Mouse (Mus musculus) olfactory bulb, adult 2 months (tissue): ENCODE measurements around the gene Zbtb9. TPM values are rescaled to one million over a fixed set of nuclear protein-coding genes. Genes with fewer than 3 reads are reported as not detected.
"Not testable (repeated sequence)": the region's sequence is repeated elsewhere in the genome, so short reads cannot be mapped to it uniquely, and the experiment has no call there.

Source experiments
- H3K27ac ChIP-seq: fragments of 200-500 bp; 2 replicates; pipeline ENCODE4 v1.5.1; 2012; ENCODE audit warnings: low read depth, low read length; ENCODE audit not compliant: insufficient read depth
- H3K4me1 ChIP-seq: fragments of 200-500 bp; 2 replicates; pipeline ENCODE4 v1.6.1; 2012; ENCODE audit warnings: low read length; ENCODE audit not compliant: control insufficient read depth, insufficient read depth
- H3K4me3 ChIP-seq: fragments of 200-500 bp; 2 replicates; pipeline ENCODE4 v1.5.1; 2012; ENCODE audit warnings: mild to moderate bottlenecking, low read depth, low read length, moderate library complexity; ENCODE audit not compliant: insufficient read depth
- CTCF ChIP-seq: fragments of 200-500 bp; IDR thresholded peaks from 2 replicates; pipeline ENCODE4 v1.5.1; 2012; ENCODE audit warnings: low read depth, mild to moderate bottlenecking, low read length, moderate library complexity; ENCODE audit not compliant: insufficient read depth
- POLR2A ChIP-seq: fragments of 200-500 bp; IDR thresholded peaks from 2 replicates; pipeline ENCODE4 v1.6.1; 2012; ENCODE audit warnings: mild to moderate bottlenecking, low read depth, low read length, moderate library complexity; ENCODE audit not compliant: insufficient read depth
- WGBS: fragments of 180-500 bp; shearing (Covaris S2); methylation state at CpG from one replicate; pipeline ENCODE4 v1.1.7; 2018; 5-methylcytosine and 5-hydroxymethylcytosine counted together
- polyA plus RNA-seq: library from polyadenylated mRNA; stranded (reverse); fragments of >200 nt; gene quantifications from 2 replicates; pipeline ENCODE4 v1.2.4, GENCODE M21; 2012; ENCODE audit warnings: low replicate concordance; ENCODE audit not compliant: missing spikeins, insufficient read depth, insufficient read length

Zbtb9 gene
- polyA plus RNA-seq = 109 TPM in 1 of 2 replicates, not detected in the other

DNA sequence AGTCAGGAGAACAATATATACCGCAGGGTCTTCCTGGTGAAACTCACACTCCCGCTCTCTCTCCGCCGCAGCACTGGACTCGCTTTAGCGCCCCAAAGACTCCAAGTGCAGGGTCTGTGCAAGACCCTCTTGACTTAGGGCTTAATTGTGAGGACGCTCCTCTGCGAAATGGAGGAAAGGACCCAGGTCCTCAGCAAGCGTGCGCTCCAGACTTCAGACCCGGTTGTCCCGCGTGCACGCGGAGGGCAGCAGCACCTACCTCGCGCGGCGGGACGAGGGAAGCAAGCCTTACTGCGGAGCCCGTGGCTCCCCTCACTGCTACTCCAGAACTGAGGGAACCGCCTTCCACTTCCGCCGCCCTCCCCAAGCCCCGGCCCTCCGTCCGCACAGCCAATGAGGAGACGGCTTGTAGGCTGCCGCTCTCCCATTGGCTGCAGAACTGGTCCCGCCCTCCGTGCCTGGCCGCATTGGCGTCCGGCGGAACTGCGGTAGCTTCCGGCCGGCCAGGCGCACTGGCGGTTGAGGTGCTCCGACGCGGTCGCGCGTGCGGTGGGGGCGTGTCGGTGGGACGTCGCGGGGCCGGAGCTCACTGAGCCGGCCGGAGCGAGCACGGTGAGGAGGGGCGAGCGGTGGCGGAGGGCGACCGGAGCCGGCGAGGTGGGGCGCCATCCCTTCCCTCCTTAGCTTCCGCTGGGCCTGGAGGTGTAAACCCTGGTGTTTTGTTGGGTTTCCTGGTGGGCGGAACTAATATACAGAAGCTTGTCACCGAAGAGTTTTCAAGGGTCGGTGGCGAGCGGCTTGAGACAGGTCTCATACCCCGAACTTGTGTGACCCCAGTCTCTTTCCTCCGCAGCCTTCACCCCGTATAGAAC is at the start of gene Zbtb9:
Zbtb9 (plus strand) TSS at position 465 of the 872 bp plus-strand sequence.
- no peak for TF ChIP-seq CTCF
- peak; percentile 97 for TF ChIP-seq POLR2A
- H3K4me1 ChIP-seq = peaks cover 38% of the 10 kb centered on the region
- H3K27ac ChIP-seq = peak within 1 kb of the TSS; percentile 53
- H3K4me3 ChIP-seq = peak within 1 kb of the TSS; percentile 81
- under 1% methylated on average over 75 of the region's 75 CpGs for WGBS

DNA sequence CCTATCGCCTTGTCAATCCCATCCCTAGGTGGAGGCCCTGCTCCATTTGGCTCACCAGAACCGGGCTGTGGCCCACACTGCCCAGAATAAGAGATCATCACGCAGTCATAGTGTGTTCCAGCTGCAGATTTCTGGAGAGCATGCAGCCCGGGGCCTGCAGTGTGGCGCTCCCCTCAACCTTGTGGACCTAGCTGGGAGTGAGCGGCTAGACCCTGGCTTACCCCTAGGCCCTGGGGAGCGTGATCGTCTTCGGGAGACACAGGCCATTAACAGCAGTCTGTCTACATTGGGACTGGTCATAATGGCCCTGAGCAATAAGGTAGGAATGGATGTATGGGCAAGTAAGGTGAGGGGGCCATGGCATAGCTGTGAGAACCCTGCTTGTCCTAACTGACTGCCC is 47.6 kb upstream of the Zbtb9 start:
- H3K27ac ChIP-seq, H3K4me3 ChIP-seq, H3K4me1 ChIP-seq: not testable (repeated sequence)
- 95% methylated on average over 9 of the region's 9 CpGs for WGBS

DNA sequence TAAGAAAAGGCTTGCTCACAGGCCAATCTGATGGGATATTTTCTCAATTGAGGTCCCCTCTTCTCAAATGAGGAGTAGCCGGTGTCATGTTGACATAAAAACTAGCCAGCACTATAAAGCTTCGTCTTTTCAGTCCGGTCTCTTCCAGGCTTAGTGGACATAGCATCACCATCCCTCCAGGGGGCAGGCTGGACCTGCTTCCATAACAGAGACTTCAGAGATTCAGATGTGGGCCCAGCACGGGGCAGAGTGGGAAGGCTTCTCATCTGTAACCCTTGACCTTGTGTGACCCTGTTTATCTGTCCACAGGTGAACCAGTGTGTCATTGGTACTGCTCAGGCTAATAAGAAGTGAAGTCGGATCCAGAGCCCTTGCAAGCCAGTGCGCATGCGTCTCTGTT is 41.2 kb upstream of the Zbtb9 start:
- not testable (repeated sequence) for H3K4me1 ChIP-seq, H3K27ac ChIP-seq, H3K4me3 ChIP-seq
- WGBS = 63% methylated on average over 7 of the region's 7 CpGs

DNA sequence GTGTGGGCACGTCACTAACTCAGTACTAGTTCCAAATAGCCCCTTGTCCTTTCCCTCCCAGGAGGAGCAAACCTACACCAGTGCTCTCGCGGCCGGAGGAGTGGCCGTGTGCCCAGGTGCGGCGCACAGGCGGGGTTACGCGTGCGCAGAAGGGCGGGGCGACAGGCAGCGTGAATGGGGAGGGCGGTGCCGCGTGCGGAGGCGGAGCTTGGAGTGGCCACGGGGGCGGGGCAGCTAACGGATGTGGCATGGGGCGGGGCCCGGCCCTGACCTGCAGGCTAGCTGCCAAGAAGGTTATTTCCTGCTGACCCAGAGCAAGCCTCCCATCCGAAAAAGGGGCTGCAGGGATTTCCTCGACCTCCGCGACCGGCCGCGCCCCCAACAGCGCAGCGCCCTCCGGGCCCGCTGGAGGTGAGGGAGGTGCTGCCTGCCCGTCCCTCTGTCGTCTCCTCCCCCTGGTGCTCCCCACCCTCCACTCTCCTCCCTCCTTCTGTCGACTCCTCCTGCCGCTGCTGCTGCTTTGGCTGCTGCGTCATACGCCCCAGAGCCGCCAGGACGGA is 40.0 kb upstream of the Zbtb9 start, which contains the start of gene Phf1:
Phf1 (plus strand) TSS at position 214 of the 560 bp plus-strand sequence.
- no peak for TF ChIP-seq CTCF
- peak; percentile 26; the same call in 1 of the 2 replicates for TF ChIP-seq POLR2A
- Histone ChIP-seq H3K27ac (peak within 1 kb of the TSS; percentile 76; the same call in 1 of the 2 replicates), H3K4me3 (peak within 1 kb of the TSS; percentile 68), H3K4me1 (peaks cover 17% of the 10 kb centered on the region)
- under 1% methylated on average over 42 of the region's 43 CpGs for WGBS

DNA sequence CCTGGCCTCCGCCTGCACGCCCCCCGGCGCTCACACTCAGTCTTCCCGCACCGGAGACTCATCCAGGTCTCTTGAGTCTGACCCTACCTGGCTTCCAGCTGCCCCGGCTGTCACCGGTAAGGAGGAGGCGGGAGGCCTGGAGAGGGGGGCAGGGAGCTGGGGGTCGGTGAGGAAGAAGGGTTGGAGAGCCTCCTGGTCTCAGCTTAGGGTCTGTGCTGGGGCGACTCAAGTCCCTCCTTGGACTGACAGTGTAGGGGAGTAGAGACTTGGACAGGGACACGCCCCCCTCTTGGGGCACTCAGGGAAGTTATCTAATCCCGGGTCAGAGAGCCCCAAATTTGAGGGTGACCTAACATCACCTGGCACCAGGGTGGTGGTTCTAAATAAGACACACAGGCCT is 39.5 kb upstream of the Zbtb9 start:
- TF ChIP-seq POLR2A = no peak
- 0 out of 2 replicates have a peak, but pooled peaks have one; percentile 6 for TF ChIP-seq CTCF
- 7% methylated on average over 13 of the region's 13 CpGs for WGBS

DNA sequence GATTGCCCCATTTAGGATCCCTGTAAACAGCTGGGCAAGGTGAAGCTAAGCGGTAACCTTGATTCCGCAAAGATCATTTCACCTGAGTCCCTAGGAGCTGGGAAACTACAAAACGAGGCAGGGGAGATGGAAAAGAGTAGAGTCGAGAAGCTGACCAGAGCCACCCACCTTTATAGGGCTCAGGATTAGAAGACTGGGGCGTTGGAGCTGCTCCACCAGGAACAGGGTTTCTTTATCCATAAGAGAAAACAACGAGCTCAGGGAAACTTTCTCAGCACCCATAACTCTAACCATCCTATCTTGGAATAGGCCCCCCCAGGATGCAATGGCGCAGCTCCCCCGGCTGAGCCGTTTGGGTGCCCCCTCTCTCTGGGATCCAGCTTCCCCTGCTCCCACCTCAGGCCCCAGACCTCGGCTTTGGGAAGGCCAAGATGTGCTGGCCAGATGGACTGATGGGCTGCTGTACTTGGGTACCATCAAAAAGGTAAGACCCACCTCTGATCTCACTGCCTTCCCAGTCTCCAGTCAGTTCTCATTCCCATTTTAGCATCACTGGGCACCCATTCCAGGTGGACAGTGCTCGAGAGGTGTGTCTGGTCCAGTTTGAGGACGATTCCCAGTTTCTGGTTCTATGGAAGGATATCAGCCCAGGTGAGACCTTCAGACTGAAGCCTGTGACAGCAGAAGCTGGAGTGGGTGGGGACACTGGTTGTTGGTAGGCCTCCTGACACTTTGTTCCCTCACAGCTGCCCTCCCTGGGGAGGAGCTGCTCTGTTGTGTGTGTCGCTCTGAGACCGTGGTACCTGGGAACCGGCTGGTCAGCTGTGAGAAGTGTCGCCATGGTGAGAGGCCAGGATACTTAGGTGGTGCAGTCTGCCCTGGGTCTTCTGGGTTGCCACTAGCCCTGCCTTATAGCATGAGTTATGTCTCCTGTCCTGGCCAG is 38.8 kb upstream of the Zbtb9 start:
- H3K4me3 ChIP-seq = peak overlapping the region; percentile 68
- WGBS = 79% methylated on average over 16 of the region's 16 CpGs
- peaks cover 26% of the 10 kb centered on the region for H3K4me1 ChIP-seq
- no peak overlapping the region for H3K27ac ChIP-seq
- TF ChIP-seq POLR2A (no peak), CTCF (no peak)

More for the DNA sequence above, 39.5 kb upstream of the Zbtb9 start:
- Histone ChIP-seq H3K4me1 (peaks cover 22% of the 10 kb centered on the region), H3K27ac (peak overlapping the region; percentile 76; the same call in 1 of the 2 replicates), H3K4me3 (peak overlapping the region; percentile 68)

DNA sequence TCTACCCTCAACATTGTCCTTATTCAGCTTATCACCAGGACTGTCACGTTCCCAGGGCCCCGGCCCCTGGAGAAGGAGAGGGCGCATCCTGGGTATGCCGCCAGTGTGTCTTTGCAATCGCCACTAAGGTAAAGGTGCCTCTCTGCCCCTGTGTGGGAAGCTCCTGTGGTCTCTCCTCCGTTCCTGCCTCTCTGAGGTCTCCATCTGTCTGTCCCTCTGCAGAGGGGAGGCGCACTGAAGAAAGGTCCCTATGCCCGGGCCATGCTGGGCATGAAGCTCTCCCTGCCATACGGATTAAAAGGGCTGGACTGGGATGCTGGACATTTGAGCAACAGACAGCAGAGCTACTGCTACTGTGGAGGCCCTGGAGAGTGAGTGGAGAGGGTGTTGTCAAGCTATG is 37.9 kb upstream of the Zbtb9 start:
- Histone ChIP-seq H3K4me3 (no peak overlapping the region), H3K27ac (no peak overlapping the region), H3K4me1 (peaks cover 27% of the 10 kb centered on the region)
- TF ChIP-seq CTCF = no peak
- no peak for TF ChIP-seq POLR2A
- 91% methylated on average over 9 of the region's 9 CpGs for WGBS

DNA sequence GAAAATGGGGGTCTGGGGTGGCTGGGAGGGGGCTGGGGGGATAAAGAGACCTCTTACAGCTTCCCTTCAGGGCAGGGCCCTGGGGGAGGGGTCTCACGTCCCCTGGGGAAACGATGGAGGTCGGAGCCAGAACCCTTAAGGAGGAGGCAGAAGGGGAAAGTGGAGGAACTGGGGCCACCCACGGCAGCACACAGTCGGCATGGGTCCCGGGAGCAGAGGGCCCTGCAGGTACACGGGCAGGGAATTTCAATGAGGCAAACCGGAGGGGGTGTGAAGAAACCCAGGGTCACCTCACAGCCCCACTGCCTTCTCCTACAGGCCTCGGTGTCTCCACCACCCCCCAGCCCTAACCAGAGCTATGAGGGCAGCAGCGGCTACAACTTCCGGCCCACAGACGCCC is 36.5 kb upstream of the Zbtb9 start:
- H3K4me3 ChIP-seq = no peak overlapping the region
- no peak for TF ChIP-seq CTCF
- TF ChIP-seq POLR2A = no peak
- 83% methylated on average over 12 of the region's 12 CpGs for WGBS
- no peak overlapping the region for H3K27ac ChIP-seq
- H3K4me1 ChIP-seq = peaks cover 31% of the 10 kb centered on the region
